Mouse (Mus musculus): ENCODE results near the gene Spg21. TPM values are rescaled to one million over a fixed set of nuclear protein-coding genes. Genes with fewer than 3 reads are reported as not detected.

Gene Spg21
- polyA plus RNA-seq, 1 experiment from 2014 or later: 102 TPM

DNA sequence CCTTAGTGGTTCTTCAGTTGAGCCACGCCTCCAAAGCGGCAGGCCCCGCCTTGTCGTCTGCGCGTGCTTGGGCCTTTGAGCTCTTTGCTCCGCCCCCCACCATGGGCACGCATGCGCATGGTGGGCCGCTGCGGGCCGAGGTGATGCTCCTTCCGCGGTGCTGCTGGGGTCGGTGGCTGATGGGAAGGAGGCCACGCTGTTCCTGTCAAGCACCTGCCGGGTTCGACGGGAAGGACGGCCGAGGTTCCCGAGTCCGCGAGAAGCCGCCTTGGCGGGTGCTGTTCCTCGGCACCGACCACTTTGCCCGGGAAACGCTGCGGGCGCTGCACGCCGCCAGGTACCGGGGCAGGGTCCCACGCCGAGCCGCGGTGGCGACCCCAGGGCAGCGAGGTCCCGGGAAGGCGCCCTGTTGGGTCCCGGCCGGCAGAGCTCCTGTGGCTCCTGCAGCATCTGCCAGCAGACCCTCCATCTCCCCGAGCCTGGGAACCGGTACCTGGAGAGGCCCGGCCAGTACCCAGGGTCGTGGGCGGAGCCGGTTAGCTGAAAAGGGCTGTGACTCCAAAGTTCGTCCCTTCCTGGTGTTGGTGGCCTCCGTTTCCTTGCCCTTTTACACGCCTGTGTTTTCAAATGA is 25.0 kb upstream of the Spg21 start, which contains the start of gene Mtfmt:
Gene Mtfmt (plus strand): TSS at position 112 of the 631 bp plus-strand sequence.
- Histone ChIP-seq H3K27me3 (ENCODE audit: insufficient read depth, poor library complexity, severe bottlenecking) (no peaks in the 10 kb centered on the region), H3K27ac (peak within 1 kb of the TSS; percentile 89), H3K36me3 (peaks cover 25% of the 10 kb centered on the region), H3K9me3 (no peaks in the 10 kb centered on the region), H3K4me3 (peak within 1 kb of the TSS; percentile 79), H3K4me1 (replicated peaks) (peaks cover 10% of the 10 kb centered on the region)
- under 1% methylated on average over 54 of the region's 54 CpGs for WGBS
- DNase-seq (ENCODE audit: low spot score): peak; percentile 93

GRCm38 (mm10) chr9:65444692-65445091 is 16.1 kb upstream of the Spg21 start:
- no peaks in the 10 kb centered on the region for H3K27me3 ChIP-seq (ENCODE audit: insufficient read depth, poor library complexity, severe bottlenecking)
- H3K4me3 ChIP-seq: no peak overlapping the region
- H3K9me3 ChIP-seq: peaks cover 3% of the 10 kb centered on the region; the same call in 1 of the 2 replicates
- no peak overlapping the region for H3K27ac ChIP-seq
- peaks cover 82% of the 10 kb centered on the region for H3K36me3 ChIP-seq
- H3K4me1 ChIP-seq (replicated peaks): no peaks in the 10 kb centered on the region
- no peak for DNase-seq (ENCODE audit: low spot score)
- WGBS: 92% methylated on average over 4 of the region's 4 CpGs

DNA sequence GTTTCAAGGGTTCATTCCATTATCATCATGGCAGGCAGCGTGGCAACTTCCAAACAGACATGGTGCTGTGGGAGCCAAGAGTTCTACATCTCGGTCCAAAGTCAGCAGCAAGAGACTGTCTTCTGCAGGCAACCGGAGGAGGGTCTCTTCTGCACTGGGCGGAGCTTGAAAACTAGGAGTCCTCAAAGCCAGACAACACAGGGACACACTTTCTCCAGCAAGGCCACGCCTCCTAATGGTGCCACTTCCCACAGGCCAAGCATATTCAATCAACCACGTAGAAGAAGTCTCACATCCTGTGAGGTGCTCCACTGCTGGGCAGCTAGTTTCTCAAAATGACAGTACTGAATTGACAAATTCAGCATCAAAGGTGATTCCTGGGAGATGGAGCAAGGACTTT is 12.8 kb upstream of the Spg21 start:
- no peak overlapping the region for H3K4me3 ChIP-seq
- peaks cover 89% of the 10 kb centered on the region for H3K36me3 ChIP-seq
- DNase-seq (ENCODE audit: low spot score): no peak
- no peak overlapping the region for H3K27ac ChIP-seq
- no peaks in the 10 kb centered on the region for H3K27me3 ChIP-seq (ENCODE audit: insufficient read depth, poor library complexity, severe bottlenecking)
- WGBS: 93% methylated on average over 6 of the region's 6 CpGs
- no peaks in the 10 kb centered on the region for H3K4me1 ChIP-seq (replicated peaks)
- peaks cover 3% of the 10 kb centered on the region; the same call in 1 of the 2 replicates for H3K9me3 ChIP-seq

- peaks cover 26% of the 10 kb centered on the region for H3K4me1 ChIP-seq (replicated peaks)
Measured at GRCm38 (mm10) chr9:65458975-65459374, 1.8 kb upstream of the Spg21 start.

GRCm38 (mm10) chr9:65460198-65460597 is 549 bp upstream of the Spg21 start:
- peaks cover 26% of the 10 kb centered on the region for H3K4me1 ChIP-seq (replicated peaks)
- WGBS: 43% methylated on average over 3 of the region's 3 CpGs
- H3K4me3 ChIP-seq: peak overlapping the region; percentile 85

More at GRCm38 (mm10) chr9:65458975-65459374, 1.8 kb upstream of the Spg21 start:
- no peak for DNase-seq (ENCODE audit: low spot score)
- no peak overlapping the region for H3K4me3 ChIP-seq
- H3K27me3 ChIP-seq (ENCODE audit: insufficient read depth, poor library complexity, severe bottlenecking): no peaks in the 10 kb centered on the region
- H3K9me3 ChIP-seq: no peaks in the 10 kb centered on the region
- no peaks in the 10 kb centered on the region; the same call in 1 of the 2 replicates for H3K36me3 ChIP-seq
- H3K27ac ChIP-seq: no peak overlapping the region
- WGBS: 88% methylated on average over 2 of the region's 2 CpGs

DNA sequence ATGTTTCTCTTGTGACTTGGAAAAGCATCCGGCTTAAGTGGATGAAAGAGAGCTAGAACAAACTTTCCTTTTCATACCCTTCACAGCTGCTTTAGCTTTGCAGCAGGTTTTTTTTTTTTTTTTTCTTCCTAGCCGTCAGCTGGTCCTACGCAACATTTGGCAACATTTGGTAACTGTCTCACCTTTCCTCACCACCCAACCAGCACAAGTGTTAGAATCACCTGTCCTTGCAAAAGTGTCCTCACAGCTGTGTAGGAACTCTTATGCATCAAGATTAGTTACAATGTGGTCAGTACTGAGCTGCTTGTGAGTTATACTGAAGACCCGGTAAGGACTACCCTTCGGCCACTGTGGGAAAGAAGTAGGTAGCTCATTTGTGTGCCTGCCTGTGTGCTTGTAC is 1.8 kb downstream of the Spg21 start:
- DNase-seq (ENCODE audit: low spot score): no peak
- no peaks in the 10 kb centered on the region for H3K27me3 ChIP-seq (ENCODE audit: insufficient read depth, poor library complexity, severe bottlenecking)
- no peaks in the 10 kb centered on the region for H3K9me3 ChIP-seq
- H3K27ac ChIP-seq: no peak overlapping the region
- H3K4me3 ChIP-seq: no peak overlapping the region
- 80% methylated on average over 5 of the region's 5 CpGs for WGBS
- H3K4me1 ChIP-seq (replicated peaks): peaks cover 28% of the 10 kb centered on the region
- H3K36me3 ChIP-seq: peaks cover 34% of the 10 kb centered on the region

More at GRCm38 (mm10) chr9:65460198-65460597, 549 bp upstream of the Spg21 start:
- DNase-seq (ENCODE audit: low spot score): no peak
- Histone ChIP-seq H3K9me3 (no peaks in the 10 kb centered on the region), H3K36me3 (peaks cover 11% of the 10 kb centered on the region), H3K27me3 (ENCODE audit: insufficient read depth, poor library complexity, severe bottlenecking) (no peaks in the 10 kb centered on the region), H3K27ac (peak overlapping the region; percentile 93)

DNA sequence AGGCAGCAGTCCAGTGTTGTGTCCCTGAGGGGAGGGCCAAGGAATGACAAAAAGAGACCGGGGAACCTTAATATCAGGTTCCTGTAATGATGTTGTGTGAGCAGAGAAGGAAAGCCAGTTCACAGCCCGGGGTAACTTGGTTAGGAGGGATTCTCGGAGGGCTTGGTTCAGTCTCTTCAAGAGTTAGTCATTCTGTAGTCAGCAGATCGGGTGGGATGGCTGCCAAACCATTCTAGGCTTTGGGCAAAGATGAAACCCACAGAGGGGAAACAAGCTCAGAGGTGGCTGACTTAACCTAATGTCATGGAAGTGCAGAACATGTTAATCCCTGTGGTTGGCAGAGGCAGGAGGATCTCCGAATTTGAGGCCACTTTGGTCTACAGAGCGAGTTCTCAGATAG is 3.4 kb downstream of the Spg21 start:
- H3K4me1 ChIP-seq (replicated peaks): peaks cover 40% of the 10 kb centered on the region
- H3K4me3 ChIP-seq: no peak overlapping the region
- DNase-seq (ENCODE audit: low spot score): no peak
- 95% methylated on average over 6 of the region's 6 CpGs for WGBS
- peaks cover 38% of the 10 kb centered on the region for H3K36me3 ChIP-seq
- H3K9me3 ChIP-seq: no peaks in the 10 kb centered on the region
- H3K27ac ChIP-seq: no peak overlapping the region
- no peaks in the 10 kb centered on the region for H3K27me3 ChIP-seq (ENCODE audit: insufficient read depth, poor library complexity, severe bottlenecking)

GRCm38 (mm10) chr9:65465241-65465640 is 4.5 kb downstream of the Spg21 start:
- WGBS: 91% methylated on average over 2 of the region's 2 CpGs
- Histone ChIP-seq H3K4me1 (replicated peaks) (peaks cover 33% of the 10 kb centered on the region), H3K27ac (no peak overlapping the region), H3K27me3 (ENCODE audit: insufficient read depth, poor library complexity, severe bottlenecking) (no peaks in the 10 kb centered on the region), H3K9me3 (no peaks in the 10 kb centered on the region), H3K4me3 (no peak overlapping the region), H3K36me3 (peaks cover 49% of the 10 kb centered on the region)
- no peak for DNase-seq (ENCODE audit: low spot score)

DNA sequence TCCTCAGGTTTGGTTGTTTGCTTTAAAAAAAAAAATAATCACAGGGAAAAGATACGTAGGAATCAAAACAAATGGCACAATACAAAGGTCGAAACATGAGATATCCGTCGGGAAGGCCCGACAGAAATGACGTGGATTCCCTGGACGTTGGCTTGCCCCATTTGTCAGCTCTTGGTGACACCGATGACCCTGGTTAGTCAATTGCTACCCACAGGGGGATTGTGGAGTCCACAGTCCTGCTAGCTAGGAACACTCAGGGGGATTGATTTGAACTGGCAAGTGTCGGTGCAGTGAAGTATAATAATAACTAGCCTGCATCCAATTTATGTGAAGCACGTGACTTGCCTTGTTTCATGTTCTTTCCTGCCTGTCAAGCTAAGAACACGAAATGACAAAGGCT is 6.9 kb downstream of the Spg21 start:
- H3K36me3 ChIP-seq: peaks cover 69% of the 10 kb centered on the region
- H3K4me1 ChIP-seq (replicated peaks): peaks cover 14% of the 10 kb centered on the region
- H3K9me3 ChIP-seq: no peaks in the 10 kb centered on the region
- H3K27me3 ChIP-seq (ENCODE audit: insufficient read depth, poor library complexity, severe bottlenecking): no peaks in the 10 kb centered on the region
- H3K27ac ChIP-seq: peak overlapping the region; percentile 71; the same call in 1 of the 2 replicates
- H3K4me3 ChIP-seq: no peak overlapping the region
- peak; percentile 10 for DNase-seq (ENCODE audit: low spot score)
- 57% methylated on average over 11 of the region's 11 CpGs for WGBS

DNA sequence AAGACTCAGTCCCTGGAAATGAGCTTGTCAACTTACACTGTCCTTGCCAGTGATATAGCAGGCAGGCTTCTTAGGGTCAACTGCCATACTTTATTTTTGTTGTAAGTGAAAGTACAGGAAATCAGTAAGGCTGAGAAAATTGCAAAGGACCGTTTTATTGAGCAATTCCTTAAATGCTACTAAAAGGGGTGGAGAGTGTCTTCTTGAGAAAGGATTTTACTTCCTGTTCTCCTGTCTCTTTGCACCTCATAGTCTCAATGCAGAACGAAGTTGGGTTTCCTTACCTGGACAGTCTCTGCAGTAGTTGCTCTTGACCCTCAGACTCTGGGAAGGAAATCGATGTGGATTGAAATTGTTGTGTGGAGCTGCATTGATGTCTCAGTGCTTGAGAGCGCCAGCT is 12.0 kb downstream of the Spg21 start:
- 93% methylated on average over 4 of the region's 4 CpGs for WGBS
- Histone ChIP-seq H3K27me3 (ENCODE audit: insufficient read depth, poor library complexity, severe bottlenecking) (no peaks in the 10 kb centered on the region), H3K4me1 (replicated peaks) (peaks cover 10% of the 10 kb centered on the region), H3K9me3 (no peaks in the 10 kb centered on the region), H3K27ac (no peak overlapping the region), H3K4me3 (no peak overlapping the region), H3K36me3 (peaks cover 83% of the 10 kb centered on the region)
- DNase-seq (ENCODE audit: low spot score): no peak

- H3K36me3 ChIP-seq: peaks cover 98% of the 10 kb centered on the region
- DNase-seq (ENCODE audit: low spot score): no peak
- WGBS: 87% methylated on average over 8 of the region's 8 CpGs
- H3K27me3 ChIP-seq (ENCODE audit: insufficient read depth, poor library complexity, severe bottlenecking): no peaks in the 10 kb centered on the region
- H3K9me3 ChIP-seq: no peaks in the 10 kb centered on the region
- H3K4me1 ChIP-seq (replicated peaks): no peaks in the 10 kb centered on the region
- H3K27ac ChIP-seq: no peak overlapping the region
- no peak overlapping the region for H3K4me3 ChIP-seq
Measured at GRCm38 (mm10) chr9:65479158-65479557, 18.4 kb downstream of the Spg21 start.

- 81% methylated on average over 5 of the region's 5 CpGs for WGBS
- peaks cover 98% of the 10 kb centered on the region for H3K36me3 ChIP-seq
- H3K27ac ChIP-seq: no peak overlapping the region
- no peak overlapping the region for H3K4me3 ChIP-seq
- no peaks in the 10 kb centered on the region for H3K4me1 ChIP-seq (replicated peaks)
- no peak for DNase-seq (ENCODE audit: low spot score)
- H3K27me3 ChIP-seq (ENCODE audit: insufficient read depth, poor library complexity, severe bottlenecking): no peaks in the 10 kb centered on the region
- no peaks in the 10 kb centered on the region for H3K9me3 ChIP-seq
Measured at GRCm38 (mm10) chr9:65480071-65480470, 19.3 kb downstream of the Spg21 start.

- WGBS: 94% methylated on average over 3 of the region's 3 CpGs
- H3K27me3 ChIP-seq (ENCODE audit: insufficient read depth, poor library complexity, severe bottlenecking): no peaks in the 10 kb centered on the region
Measured at GRCm38 (mm10) chr9:65491476-65491875, 30.7 kb downstream of the Spg21 start.

More at GRCm38 (mm10) chr9:65491476-65491875, 30.7 kb downstream of the Spg21 start:
- Histone ChIP-seq H3K36me3 (peaks cover 31% of the 10 kb centered on the region), H3K4me1 (replicated peaks) (no peaks in the 10 kb centered on the region), H3K27ac (no peak overlapping the region), H3K4me3 (no peak overlapping the region), H3K9me3 (no peaks in the 10 kb centered on the region)
- DNase-seq (ENCODE audit: low spot score): no peak
